Mouse (Mus musculus): ENCODE results near the gene Rilpl1. TPM values are rescaled to one million over a fixed set of nuclear protein-coding genes. Genes with fewer than 3 reads are reported as not detected.

Rilpl1 gene
- polyA plus RNA-seq, 1 experiment from 2014 or later = 10.3 TPM

DNA sequence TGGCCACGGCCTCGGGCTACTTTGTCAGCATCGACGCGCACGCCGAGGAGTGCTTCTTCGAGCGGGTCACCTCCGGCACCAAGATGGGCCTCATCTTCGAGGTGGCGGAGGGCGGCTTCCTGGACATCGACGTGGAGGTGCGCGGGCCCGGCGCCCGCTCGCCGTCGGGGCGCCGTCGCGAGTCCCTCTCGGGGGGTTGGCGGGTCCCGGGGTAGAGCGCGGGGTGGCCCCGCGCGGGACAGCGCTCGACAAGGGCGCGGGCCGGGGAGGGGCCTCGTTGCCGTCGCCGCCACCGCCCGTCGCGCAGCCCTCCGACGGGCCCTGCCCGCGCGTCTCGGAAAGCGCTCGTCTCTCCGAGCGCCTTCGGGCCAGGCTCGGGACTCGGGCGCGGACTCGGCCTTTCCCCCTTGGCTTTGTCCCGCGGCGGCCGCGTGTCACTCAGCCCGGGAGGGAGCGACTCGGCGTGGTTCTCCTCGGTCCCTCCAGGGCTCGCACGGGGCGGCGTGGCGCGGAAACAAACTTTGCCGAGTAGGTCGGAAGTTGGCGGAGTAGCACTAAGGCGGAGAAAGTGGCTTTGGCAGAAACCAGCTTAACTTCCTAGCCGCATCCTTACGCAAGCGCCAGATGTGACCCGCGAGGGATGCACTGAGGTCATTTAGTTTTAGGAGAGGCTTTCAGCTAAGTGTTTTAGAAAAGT lies 9.9 kb upstream of the Rilpl1 start:
- peak overlapping the region; percentile 96 for H3K4me3 ChIP-seq (replicated peaks)
- H3K4me2 ChIP-seq (replicated peaks) = peak overlapping the region; percentile 84
- H3K4me1 ChIP-seq (replicated peaks) = peaks cover 20% of the 10 kb centered on the region
- H3K36me3 ChIP-seq = peaks cover 27% of the 10 kb centered on the region
- ATAC-seq = peak; percentile 81
- H3K9ac ChIP-seq (replicated peaks) = peak overlapping the region; percentile 87
- H3K27ac ChIP-seq = peak overlapping the region; percentile 80
- under 1% methylated on average over 77 of the region's 89 CpGs for WGBS
- H3K27me3 ChIP-seq = 0 out of 2 replicates have a peak, but pooled peaks cover 3% of the 10 kb centered on the region
- H3K9me3 ChIP-seq = no peaks in the 10 kb centered on the region

DNA sequence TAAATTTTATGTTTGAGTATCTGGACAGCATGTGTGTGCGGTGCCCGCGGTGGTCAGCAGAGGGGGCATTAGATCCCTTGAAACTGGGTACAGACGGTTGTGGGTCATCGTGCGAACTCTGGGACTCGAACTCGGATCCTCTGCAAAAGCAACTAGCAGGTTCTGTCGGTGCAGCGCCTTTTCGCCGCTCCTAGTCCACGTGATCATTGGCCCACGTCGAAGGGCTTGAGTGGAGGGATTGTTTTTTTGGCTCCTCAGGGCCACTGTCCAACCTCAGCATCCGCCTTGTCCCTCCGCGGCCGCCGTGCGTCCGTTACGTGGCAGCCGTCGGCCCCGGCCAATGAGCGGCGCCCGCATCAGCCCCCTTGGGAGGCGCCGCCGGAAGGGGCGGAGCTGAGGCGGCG lies 9.2 kb upstream of the Rilpl1 start, which contains the start of gene Tmed2:
Tmed2 (plus strand) TSS at position 313 of the 404 bp plus-strand sequence.
- peak within 1 kb of the TSS; percentile 87 for H3K9ac ChIP-seq (replicated peaks)
- H3K27me3 ChIP-seq = 0 out of 2 replicates have a peak, but pooled peaks cover 3% of the 10 kb centered on the region
- WGBS = 1% methylated on average over 34 of the region's 35 CpGs
- peak within 1 kb of the TSS; percentile 96 for H3K4me3 ChIP-seq (replicated peaks)
- peaks cover 20% of the 10 kb centered on the region for H3K4me1 ChIP-seq (replicated peaks)
- peak within 1 kb of the TSS; percentile 80 for H3K27ac ChIP-seq
- peaks cover 20% of the 10 kb centered on the region for H3K36me3 ChIP-seq
- peak within 1 kb of the TSS; percentile 84 for H3K4me2 ChIP-seq (replicated peaks)
- no peaks in the 10 kb centered on the region for H3K9me3 ChIP-seq
- ATAC-seq = peak; percentile 94

DNA sequence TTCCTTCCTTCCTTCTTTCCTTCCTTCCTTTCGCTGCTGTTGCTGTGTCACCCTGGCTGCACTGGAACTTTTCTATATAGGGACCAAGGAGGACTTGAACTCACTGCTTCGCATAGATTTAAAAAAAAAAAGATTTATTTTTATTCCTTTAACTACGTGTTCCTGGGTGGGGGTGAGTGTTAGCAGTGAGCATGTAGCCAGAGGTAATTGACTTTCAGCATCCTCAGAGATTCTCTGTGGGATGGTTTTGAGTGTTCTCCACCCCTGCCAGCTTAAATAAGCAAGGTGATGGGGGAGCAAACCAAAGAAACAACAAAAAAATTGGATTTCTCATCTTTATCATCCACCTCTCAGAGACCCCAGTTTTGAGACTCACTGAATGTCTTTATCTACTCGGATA lies 8.7 kb upstream of the Rilpl1 start:
- no peak overlapping the region for H3K9ac ChIP-seq (replicated peaks)
- no peaks in the 10 kb centered on the region for H3K9me3 ChIP-seq
- 0 out of 2 replicates have a peak, but pooled peaks cover 6% of the 10 kb centered on the region for H3K27me3 ChIP-seq
- peaks cover 15% of the 10 kb centered on the region for H3K36me3 ChIP-seq
- 74% methylated on average over 4 of the region's 4 CpGs for WGBS
- H3K4me1 ChIP-seq (replicated peaks) = peaks cover 20% of the 10 kb centered on the region
- H3K27ac ChIP-seq = peak overlapping the region; percentile 56; the same call in 1 of the 2 replicates
- peak overlapping the region; percentile 96 for H3K4me3 ChIP-seq (replicated peaks)
- ATAC-seq = no peak
- H3K4me2 ChIP-seq (replicated peaks) = peak overlapping the region; percentile 41; the same call in 1 of the 2 replicates

DNA sequence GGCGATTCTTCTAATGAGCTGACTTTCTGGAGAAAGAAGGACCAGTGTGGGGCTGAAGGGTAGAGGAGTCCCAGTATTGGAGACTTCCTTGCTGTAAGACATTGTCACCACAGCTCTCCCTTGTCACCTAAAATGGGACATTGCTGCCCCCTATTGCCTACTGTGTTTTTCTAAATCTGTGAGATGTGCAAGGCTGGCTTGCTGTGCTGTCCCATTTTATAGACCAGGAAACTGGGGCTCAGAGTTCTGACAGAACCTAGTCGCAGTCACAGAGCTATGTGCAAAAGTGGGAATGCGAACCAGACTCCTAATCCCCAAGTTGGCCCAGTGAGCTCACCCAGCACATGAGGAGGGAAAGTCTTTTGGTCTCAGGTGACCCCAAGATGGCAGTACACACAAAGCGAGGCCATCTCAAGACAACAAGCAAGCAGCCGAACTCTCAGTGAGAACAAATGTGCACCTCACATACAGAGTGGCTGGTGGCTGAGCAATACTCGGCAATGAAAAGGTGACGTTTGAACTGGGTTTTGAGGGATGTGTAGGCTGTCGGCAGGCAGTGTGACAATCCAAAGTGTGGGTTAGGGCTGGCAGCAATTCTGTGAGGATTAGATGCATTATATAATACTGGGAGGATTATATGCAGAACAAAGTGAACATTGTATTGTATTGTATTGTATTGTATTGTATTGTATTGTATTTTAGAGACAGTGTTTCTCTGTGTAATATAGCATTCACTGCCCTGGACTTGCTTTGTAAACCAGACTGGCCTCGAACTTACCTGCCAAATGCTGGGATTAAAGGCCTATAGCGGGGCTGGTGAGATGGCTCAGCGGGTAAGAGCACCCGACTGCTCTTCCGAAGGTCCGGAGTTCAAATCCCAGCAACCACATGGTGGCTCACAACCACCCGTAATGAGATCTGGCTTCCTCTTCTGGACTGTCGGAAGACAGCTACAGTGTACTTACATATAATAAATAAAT lies 7.9 kb upstream of the Rilpl1 start:
- ATAC-seq = no peak

DNA sequence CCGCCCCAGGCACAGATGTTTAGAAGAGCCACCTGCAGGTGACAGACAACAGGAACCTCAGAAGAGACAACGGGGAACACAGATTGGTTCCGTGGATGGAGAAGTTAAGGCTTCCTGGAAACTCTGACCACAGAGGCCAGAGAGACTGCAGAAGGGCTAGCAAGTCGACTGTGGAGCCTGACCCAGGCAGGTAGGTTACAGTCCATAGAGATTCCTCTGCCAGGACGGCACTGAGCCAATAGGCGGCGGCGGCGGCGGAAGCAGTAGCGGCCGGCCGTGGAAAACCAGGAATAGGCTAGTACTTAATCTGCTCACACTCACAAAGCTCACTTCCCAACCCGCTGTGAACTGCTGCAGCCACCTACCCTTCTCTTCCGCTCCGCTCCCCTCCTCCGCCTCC lies 5.6 kb upstream of the Rilpl1 start:
- Histone ChIP-seq H3K9me3 (no peaks in the 10 kb centered on the region), H3K4me3 (replicated peaks) (0 out of 2 replicates have a peak overlapping the region, but pooled peaks have one; percentile 14), H3K27me3 (0 out of 2 replicates have a peak, but pooled peaks cover 8% of the 10 kb centered on the region), H3K27ac (no peak overlapping the region), H3K4me2 (replicated peaks) (peak overlapping the region; percentile 36), H3K36me3 (no peaks in the 10 kb centered on the region), H3K4me1 (replicated peaks) (peaks cover 19% of the 10 kb centered on the region), H3K9ac (replicated peaks) (0 out of 2 replicates have a peak overlapping the region, but pooled peaks have one; percentile 19)
- ATAC-seq = no peak
- 2% methylated on average over 17 of the region's 17 CpGs for WGBS

More for the DNA sequence above, 7.9 kb upstream of the Rilpl1 start:
- no peaks in the 10 kb centered on the region for H3K9me3 ChIP-seq
- 0 out of 2 replicates have a peak, but pooled peaks cover 8% of the 10 kb centered on the region for H3K27me3 ChIP-seq
- peaks cover 20% of the 10 kb centered on the region for H3K4me1 ChIP-seq (replicated peaks)
- H3K4me3 ChIP-seq (replicated peaks) = no peak overlapping the region
- no peak overlapping the region for H3K9ac ChIP-seq (replicated peaks)
- peaks cover 7% of the 10 kb centered on the region for H3K36me3 ChIP-seq
- 82% methylated on average over 16 of the region's 16 CpGs for WGBS
- no peak overlapping the region for H3K4me2 ChIP-seq (replicated peaks)
- H3K27ac ChIP-seq = no peak overlapping the region

DNA sequence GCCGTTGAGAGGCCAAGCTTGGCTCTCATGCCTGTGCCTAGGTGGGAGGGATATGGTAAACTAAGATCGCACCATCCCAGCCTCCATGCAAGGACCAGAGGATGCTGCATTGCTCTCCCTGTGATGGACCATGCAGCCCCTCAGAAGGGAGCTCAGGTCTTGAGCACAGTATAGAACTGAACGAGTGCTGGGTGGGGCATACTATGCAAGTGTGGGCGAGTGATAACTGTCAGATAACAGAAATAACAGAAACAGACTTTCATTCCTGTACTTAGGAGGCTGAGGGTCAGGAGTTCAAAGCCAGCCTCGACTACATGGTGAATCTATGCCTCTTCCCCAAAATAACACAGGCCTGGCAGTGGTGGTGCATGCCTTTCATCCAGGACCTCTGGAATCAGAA lies 3.8 kb upstream of the Rilpl1 start:
- no peaks in the 10 kb centered on the region for H3K9me3 ChIP-seq
- 68% methylated on average over 5 of the region's 5 CpGs for WGBS
- H3K27ac ChIP-seq = no peak overlapping the region
- H3K4me2 ChIP-seq (replicated peaks) = no peak overlapping the region
- H3K4me3 ChIP-seq (replicated peaks) = no peak overlapping the region
- H3K9ac ChIP-seq (replicated peaks) = no peak overlapping the region
- ATAC-seq = no peak
- H3K36me3 ChIP-seq = no peaks in the 10 kb centered on the region
- H3K27me3 ChIP-seq = 0 out of 2 replicates have a peak, but pooled peaks cover 8% of the 10 kb centered on the region
- H3K4me1 ChIP-seq (replicated peaks) = peaks cover 25% of the 10 kb centered on the region

DNA sequence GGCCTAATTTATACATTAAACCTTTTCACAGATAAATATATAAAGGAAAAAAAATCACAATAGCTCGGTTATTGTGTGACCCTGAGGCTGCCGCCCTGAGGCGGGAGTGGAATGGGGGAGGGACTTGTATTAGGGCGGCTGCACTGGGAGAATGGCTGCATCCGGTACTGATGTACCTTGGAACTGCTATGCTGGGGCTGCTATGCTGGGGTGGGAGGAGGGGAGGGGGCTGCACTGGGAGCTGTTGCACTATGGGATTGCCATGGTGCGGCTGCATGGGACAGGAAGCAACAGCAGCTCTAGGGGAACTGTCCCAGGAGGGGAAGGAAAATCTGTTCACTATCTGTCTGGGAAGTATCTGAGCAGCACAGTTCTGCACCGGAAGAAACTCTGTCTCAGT lies 1.3 kb upstream of the Rilpl1 start:
- no peaks in the 10 kb centered on the region for H3K36me3 ChIP-seq
- no peak for ATAC-seq
- H3K27me3 ChIP-seq = 0 out of 2 replicates have a peak, but pooled peaks cover 8% of the 10 kb centered on the region
- 40% methylated on average over 7 of the region's 7 CpGs for WGBS
- H3K9ac ChIP-seq (replicated peaks) = no peak overlapping the region
- H3K4me2 ChIP-seq (replicated peaks) = no peak overlapping the region
- H3K9me3 ChIP-seq = no peaks in the 10 kb centered on the region
- H3K27ac ChIP-seq = no peak overlapping the region
- H3K4me1 ChIP-seq (replicated peaks) = peaks cover 45% of the 10 kb centered on the region
- H3K4me3 ChIP-seq (replicated peaks) = no peak overlapping the region

DNA sequence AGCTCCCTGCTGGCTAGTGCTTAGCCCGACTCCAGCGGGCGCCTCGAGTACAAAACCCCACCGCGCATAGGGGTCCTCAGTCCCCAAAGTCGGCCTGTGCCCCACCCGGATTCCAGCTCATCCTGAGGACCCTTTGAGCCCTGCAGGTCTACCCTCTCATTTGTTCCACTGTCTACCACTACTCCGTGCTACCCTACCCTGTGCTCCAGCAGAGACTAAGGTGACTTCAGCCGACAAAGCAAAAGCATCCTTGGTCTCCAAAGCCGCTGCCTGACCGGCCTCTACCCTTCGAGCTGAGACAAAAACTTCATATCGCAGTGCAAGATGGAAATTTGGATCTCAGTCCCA lies 366 bp upstream of the Rilpl1 start:
- Histone ChIP-seq H3K4me2 (replicated peaks) (peak overlapping the region; percentile 73), H3K27me3 (0 out of 2 replicates have a peak, but pooled peaks cover 5% of the 10 kb centered on the region), H3K4me1 (replicated peaks) (peaks cover 40% of the 10 kb centered on the region), H3K9ac (replicated peaks) (peak overlapping the region; percentile 77), H3K36me3 (no peaks in the 10 kb centered on the region), H3K27ac (peak overlapping the region; percentile 77), H3K9me3 (no peaks in the 10 kb centered on the region), H3K4me3 (replicated peaks) (peak overlapping the region; percentile 60)
- ATAC-seq = peak; percentile 79
- 10% methylated on average over 14 of the region's 14 CpGs for WGBS

DNA sequence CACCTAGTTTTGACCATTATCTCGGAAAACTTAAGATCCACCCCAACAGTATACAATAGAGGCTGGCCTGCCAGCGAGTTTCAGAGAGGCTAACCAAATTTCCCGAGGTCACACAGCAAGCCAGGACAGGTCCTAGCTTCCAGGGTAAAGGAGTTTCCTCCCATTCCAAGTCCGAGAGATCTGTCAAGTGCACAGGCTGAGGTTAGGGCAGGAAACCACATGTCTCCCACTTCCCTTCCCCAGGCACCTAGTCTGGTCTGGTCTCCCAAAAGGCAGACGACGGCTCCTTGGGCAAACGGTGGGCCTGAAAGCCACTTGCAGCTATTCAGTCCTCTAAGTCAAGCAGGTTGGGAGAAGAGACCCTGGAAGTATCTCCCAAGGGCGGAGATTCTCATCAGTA lies 1.5 kb downstream of the Rilpl1 start:
- H3K4me3 ChIP-seq (replicated peaks) = peak overlapping the region; percentile 60
- no peaks in the 10 kb centered on the region for H3K36me3 ChIP-seq
- H3K9ac ChIP-seq (replicated peaks) = no peak overlapping the region
- H3K27me3 ChIP-seq = no peaks in the 10 kb centered on the region
- 69% methylated on average over 8 of the region's 8 CpGs for WGBS
- no peak for ATAC-seq
- peak overlapping the region; percentile 73 for H3K4me2 ChIP-seq (replicated peaks)
- no peaks in the 10 kb centered on the region for H3K9me3 ChIP-seq
- H3K4me1 ChIP-seq (replicated peaks) = peaks cover 40% of the 10 kb centered on the region
- no peak overlapping the region for H3K27ac ChIP-seq

DNA sequence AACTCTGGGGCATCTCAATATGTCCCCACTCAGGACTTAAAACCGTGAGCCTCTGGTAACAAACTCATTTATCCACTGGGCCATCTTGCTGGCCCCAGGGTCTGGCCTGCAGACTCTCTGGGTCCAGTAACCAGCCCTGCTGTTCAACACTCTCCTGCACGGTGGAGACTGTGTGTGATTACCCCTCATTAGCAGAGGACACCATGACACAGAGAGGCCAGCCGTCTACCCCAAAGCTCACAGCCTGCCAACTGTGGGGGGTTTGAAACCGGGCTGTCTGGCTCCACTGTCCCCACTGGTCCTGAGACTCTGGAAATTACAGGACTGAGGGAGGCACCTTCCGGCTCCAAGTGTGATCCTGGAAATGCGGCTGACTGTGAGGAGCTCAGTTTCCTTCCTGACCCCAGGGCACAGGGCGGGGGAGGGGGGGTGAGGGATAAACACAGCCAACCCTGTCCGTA lies 2.0 kb downstream of the Rilpl1 start:
- Histone ChIP-seq H3K4me1 (replicated peaks) (peaks cover 40% of the 10 kb centered on the region), H3K36me3 (no peaks in the 10 kb centered on the region), H3K4me3 (replicated peaks) (peak overlapping the region; percentile 60; the same call in 1 of the 2 replicates), H3K27ac (no peak overlapping the region), H3K9ac (replicated peaks) (peak overlapping the region; percentile 54), H3K27me3 (no peaks in the 10 kb centered on the region), H3K9me3 (no peaks in the 10 kb centered on the region), H3K4me2 (replicated peaks) (peak overlapping the region; percentile 73)
- 58% methylated on average over 8 of the region's 8 CpGs for WGBS
- no peak for ATAC-seq

DNA sequence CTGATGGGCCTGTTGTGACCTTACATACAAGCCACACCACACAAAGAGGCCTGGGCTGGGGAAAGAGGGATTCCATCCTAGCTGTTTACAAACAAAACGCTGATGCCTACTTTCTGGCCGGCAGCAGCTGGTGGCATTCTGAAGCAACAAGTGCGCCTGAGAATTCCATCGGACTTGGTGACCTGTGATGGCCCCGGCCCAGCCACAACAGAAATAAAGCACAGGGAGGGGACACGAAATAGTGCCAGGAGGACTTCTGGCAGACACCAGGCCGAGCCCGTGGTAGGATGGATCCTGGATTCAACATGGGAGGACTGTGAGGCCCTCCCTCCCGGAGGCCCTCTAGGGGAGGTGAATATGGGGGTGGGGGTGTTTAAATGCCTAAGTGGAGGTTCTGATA lies 2.4 kb downstream of the Rilpl1 start:
- Histone ChIP-seq H3K4me3 (replicated peaks) (peak overlapping the region; percentile 60; the same call in 1 of the 2 replicates), H3K4me1 (replicated peaks) (peaks cover 40% of the 10 kb centered on the region)

More for the DNA sequence above, 2.4 kb downstream of the Rilpl1 start:
- no peak overlapping the region for H3K27ac ChIP-seq
- no peaks in the 10 kb centered on the region for H3K9me3 ChIP-seq
- no peak for ATAC-seq
- H3K36me3 ChIP-seq = no peaks in the 10 kb centered on the region
- 53% methylated on average over 9 of the region's 9 CpGs for WGBS
- peak overlapping the region; percentile 73 for H3K4me2 ChIP-seq (replicated peaks)
- no peaks in the 10 kb centered on the region for H3K27me3 ChIP-seq
- H3K9ac ChIP-seq (replicated peaks) = peak overlapping the region; percentile 54
